Comparison of ENCODE assay signal across 21 mouse cellular contexts in the genomic region with DNA sequence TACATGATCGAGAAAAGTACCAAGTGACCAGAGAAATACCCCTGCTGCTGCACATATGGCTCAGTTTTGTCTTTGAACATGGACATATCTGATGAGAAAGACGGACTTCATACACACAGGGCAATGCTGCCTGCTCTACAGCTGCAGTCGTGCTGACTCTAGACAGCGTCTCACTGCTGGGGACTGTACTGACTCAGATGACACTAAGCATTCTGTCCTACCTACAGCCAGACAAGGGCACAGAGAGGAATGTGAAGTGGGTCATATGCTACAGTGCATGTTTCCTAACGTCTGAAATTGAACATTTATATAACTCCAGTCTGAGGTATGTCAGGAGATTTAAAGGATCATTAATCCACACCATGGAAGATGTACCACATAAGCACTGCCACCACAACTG. TPM values are rescaled to one million over a fixed set of nuclear protein-coding genes. Genes with fewer than 3 reads are reported as not detected.
"Had no signal": no experiment of that assay in that cellular context is flagged by ENCODE, and none has a peak within 500 bp of the region (broad histone marks: within the 10 kb centered on the region; RNA-seq: fewer than 3 reads in every experiment).

No protein-coding gene starts in this region.

- H3K4me3 ChIP-seq: midbrain, embryonic 12.5 days; myocyte; neural tube, embryonic 13.5 days; neural tube, embryonic 15.5 days had no signal

- H3K4me1 ChIP-seq: midbrain, embryonic 12.5 days; neural tube, embryonic 13.5 days; neural tube, embryonic 15.5 days had no signal

- H3K9me3 ChIP-seq: midbrain, embryonic 12.5 days; neural tube, embryonic 13.5 days; neural tube, embryonic 15.5 days had no signal

- H3K27me3 ChIP-seq: midbrain, embryonic 12.5 days; neural tube, embryonic 13.5 days; neural tube, embryonic 15.5 days had no signal

- DNase-seq: lung, adult 18-20 months; lung, embryonic 14.5 days; lung, postnatal 10 days; lung, postnatal 4 days; midbrain, embryonic 14.5 days; retina, postnatal 1 day; right cerebral cortex, adult 18-20 months; right cerebral cortex, postnatal 25 days; right cerebral cortex, postnatal 4 days; spleen, adult 18-20 months; thymus, adult 18-20 months; thymus, postnatal 14 days; thymus, postnatal 36 days had no signal

- H3K4me2 ChIP-seq: lung, embryonic 14.5 days; midbrain, embryonic 12.5 days; neural tube, embryonic 13.5 days; neural tube, embryonic 15.5 days had no signal

- H3K27ac ChIP-seq: midbrain, embryonic 12.5 days; neural tube, embryonic 13.5 days; neural tube, embryonic 15.5 days had no signal

- ATAC-seq: midbrain, embryonic 16.5 days had no signal

- H3K9ac ChIP-seq: lung, embryonic 14.5 days; midbrain, embryonic 12.5 days; neural tube, embryonic 13.5 days; neural tube, embryonic 15.5 days had no signal

RNA-seq across cellular contexts. Expression of gene Corin, which starts 9.5 kb away (rescaled TPM):
- total RNA-seq: megakaryocyte, adult 5-6 weeks; megakaryocyte-erythroid progenitor cell, adult 5-6 weeks had no signal
- polyA plus RNA-seq: myocyte; small intestine, adult 2 months had no signal
